Mouse (Mus musculus) kidney, postnatal 10 days (tissue): Measurements from ENCODE around the gene Hoxc9.

Experiments
- DNase-seq: peaks from one replicate; pipeline ENCODE4 v3.0.0; 2021; ENCODE audit warnings: mixed read lengths

Gene Hoxc9

DNA sequence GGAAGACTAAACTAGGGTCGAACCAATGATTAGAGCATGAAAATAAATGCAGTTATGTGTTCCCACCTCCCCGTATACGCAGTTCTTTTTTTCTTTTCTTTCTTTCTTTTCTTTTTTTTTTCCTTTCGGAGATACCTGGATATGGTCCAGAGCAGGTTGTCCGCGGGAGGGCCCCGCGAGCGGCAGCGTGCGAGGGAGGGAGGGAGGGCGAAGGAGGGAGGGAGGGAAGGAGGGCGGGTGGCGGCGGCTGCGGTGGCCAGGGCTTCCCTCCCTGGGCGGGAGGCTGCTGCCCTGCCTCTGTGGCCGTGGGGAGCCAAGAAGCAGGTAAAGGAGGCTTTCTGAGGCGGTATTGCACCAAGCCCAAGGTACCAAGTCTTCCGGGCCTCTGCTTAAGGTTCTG, at the start of gene Hoxc9:
TSS of gene Hoxc9 (plus strand) at position 269 of the 400 bp plus-strand sequence.
- DNase-seq: peak; percentile 59

DNA sequence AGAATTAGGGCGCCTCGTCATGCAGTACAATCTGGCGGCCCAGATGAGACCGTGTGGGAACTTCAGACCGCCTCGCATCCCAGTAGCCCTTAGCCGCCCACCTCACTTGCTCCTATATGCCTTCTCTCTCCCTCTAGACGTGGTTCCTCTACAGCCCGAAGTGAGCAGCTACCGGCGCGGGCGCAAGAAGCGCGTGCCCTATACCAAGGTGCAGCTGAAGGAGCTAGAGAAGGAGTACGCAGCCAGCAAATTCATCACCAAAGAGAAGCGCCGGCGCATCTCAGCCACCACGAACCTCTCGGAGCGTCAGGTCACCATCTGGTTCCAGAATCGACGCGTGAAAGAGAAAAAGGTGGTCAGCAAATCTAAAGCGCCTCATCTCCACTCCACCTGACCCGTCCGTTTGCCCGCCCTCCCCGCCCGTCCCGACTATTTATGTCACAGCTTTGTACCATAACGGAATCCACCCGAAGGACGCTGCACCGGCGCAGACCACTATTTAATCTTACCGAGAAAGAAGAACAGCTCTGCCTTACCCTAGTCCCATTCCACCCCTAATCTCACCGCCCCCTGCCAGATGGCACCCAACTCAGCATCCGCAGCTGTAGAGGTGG, 49.1 kb upstream of the Hoxc9 start:
- DNase-seq: peak; percentile 6

DNA sequence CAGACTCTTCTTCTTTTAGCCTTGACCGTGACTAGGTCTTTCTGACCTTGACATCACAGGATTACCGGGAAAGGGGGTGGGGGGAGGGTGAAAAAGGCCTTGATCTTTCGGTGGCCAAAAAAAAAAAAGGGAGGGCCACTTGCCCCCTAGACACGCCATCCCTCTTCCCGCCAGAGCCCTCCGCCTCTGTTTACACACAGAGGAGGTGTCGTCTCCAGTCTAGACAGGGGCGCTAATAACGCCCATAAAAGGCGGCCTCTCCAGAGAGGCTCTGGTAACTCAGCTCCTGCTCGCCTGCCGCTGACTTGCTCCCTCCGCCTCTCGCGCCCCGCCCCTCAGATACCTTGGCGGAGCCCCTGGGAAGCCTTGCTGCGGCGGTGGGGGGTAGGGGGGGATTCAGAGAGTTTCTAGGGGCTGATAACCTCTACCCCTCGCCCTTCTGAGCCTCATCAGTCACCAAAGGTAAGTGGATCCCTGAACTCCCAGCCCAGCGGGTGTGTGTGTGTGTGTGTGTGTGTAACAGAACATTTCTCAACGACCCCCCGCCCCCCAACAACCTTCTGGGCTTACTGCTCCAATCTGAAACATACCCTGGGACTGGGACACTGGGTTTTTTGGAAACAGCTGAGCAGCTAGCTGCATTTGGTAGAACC, 44.4 kb upstream of the Hoxc9 start:
- DNase-seq: no peak

DNA sequence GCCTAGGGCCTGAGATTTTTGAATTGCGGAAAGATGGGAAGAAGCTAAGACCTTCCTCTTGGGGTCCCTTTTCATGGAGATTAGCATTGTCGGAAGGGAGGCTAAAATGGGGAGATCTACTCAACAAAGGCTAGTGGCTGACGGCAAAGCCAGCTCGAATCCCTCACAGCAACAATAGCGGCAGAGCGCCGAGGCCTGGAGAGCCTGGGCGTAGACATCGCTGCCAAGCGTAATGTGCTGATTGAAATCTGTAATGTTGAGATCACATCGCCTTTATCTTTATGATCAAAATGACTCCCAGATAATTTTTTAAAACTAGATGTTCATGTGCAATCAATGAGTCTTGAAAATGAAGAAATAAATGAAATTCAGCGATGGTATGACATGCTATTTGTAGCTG, 41.8 kb upstream of the Hoxc9 start:
- DNase-seq: no peak

DNA sequence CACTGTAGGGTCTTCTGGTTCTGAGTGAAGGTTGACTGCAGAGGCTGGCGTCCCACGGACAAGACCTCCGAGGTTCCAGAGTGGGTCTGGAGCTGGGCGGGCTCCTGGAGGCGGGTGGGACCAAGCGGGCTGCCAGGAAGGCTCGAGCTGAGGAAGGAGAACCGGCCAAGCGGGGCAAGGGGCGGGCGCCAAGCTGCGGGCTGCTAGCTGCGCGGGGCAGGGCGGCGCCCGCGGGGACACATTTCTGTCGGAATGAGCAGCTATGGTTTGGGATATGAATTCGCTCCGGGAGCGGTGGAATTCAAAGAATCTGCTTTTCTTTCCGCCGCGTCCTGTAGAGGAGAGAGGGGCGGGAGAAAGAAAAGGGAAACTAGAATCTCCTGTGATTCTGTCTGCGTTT, 41.3 kb upstream of the Hoxc9 start:
- peak; percentile 48 for DNase-seq

DNA sequence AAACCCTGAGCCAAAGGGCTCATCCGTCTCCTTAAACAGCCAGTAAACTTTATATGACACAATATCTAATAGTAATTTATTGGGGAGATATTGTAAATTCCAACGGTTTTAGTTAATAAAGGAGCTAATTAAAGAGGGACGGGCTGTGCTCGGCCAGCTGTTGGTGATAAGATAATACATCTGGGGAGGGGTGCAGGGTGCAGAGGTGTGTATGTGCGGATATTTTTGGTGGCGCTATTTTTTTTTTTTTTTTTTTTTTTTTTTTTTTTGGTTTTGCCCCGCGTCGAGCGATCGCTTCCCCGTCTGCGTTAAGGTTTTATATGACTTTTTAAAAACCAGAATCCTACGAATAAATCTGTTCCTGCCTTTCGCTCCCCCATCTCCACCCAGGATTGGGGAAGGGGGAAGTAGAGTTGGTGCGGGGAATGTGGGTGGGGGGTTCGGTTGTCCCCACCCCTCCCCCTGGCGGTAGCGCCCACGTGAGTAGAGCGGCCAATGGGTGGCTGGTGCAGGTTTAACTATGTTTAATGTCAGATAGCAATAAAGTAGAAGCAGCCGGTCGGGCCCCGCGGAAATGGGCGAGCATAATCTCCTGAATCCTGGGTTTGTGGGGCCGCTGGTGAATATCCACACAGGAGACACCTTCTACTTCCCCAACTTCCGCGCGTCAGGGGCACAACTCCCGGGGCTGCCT, 39.8 kb upstream of the Hoxc9 start, which contains the start of gene Hoxc12:
TSS of gene Hoxc12 (plus strand) at position 479 of the 694 bp plus-strand sequence.
- DNase-seq: no peak

DNA sequence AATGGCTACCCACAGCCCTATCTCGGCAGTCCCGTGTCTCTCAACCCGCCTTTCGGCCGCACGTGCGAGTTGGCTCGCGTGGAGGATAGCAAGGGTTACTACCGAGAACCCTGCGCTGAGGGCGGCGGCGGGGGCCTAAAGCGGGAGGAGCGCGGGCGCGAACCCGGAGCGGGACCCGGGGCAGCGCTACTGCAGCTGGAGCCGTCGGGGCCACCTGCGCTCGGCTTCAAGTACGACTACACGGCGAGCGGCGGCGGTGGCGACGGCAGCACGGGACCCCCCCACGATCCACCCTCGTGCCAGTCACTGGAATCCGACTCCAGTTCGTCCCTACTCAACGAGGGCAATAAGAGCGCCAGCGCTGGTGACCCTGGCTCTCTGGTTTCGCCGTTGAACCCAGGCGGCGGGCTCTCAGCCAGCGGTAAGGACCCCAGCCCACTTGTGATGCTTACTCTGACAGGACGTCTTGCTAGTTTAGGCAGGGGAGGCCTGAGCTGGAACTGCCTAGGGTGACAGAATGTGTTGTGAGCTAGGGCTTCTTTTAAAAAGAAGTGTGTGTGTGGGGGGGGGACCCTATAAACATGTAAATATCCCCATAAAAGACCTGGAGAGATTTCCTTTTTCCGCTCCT, 39.1 kb upstream of the Hoxc9 start:
- no peak for DNase-seq

DNA sequence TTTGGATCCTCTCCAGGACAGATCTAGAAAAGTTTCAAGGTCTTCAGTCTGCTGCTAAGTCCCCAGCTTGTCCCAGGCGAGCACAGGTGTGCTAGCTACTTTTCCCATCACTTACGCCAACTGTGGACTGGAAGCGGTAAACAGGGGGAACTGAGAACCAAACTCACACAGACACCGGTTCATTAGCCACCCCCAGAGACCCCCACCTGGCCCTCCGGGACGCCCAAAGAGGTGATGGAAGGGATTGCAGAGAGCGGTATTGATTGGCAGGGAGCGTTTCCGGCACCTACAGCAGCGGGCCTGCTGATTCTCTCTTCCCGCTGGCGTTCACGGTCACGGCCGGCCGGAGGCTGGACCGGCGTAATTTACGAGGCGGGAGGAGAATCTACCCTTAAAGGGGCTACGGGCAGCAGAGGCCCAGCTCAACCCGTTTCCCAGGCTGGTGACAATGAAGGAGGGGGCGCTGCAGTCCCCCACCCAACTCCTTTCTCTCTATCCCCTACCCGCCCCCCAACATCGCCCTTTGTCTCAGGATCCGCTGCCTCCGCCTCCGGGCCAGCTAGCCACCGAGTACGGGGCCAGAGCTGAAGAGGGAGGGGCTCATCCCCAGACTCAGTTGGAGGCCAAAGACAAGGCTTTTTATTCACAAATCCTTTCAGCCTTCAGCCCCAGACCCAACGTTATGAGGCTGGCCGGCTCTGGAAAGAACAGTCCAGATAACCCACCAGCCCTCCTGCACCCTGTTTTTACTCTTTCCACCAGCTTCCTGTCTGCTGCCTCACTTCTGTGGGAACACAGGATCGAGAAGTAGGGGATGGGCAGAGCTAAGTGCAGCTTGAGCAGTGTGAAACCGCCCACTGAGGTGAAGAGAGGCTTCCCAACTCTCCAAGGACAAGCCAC, 36.7 kb upstream of the Hoxc9 start:
- no peak for DNase-seq

DNA sequence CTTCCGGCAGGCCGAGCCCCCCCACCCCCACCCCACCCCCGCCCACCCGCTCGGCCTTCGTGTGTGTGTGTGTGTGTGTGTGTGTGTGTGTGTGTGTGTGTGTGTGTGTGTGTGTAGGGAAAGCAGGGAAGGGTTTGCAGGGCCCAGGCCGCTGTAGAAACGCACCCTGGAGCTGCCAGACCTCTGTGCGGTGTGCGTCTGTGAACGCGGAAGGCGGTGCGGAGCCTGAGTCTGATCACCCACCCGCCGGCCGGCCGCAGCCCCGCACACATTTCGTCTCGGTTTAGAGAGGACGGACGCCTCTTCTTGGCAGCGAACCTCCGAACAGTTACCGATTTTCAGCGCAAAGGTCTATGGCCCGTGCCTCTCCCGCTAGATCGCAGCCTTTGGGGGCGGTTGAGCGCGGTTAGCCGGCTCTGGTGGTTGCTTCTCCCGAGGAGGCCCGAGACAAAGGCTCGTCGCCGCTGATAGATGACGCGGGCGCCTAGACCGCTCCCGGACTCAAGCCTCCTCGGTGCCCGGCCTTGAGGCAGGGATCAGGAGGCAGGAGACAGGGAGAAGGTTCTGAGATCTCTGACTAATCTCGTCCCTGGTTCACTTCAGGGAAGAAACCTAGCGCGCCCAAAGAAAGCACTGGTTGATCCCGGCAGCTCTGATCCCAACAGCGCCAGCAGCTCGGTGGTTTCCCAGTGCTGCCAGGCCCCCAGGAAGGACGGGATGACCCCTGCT, 33.3 kb upstream of the Hoxc9 start:
- DNase-seq: peak; percentile 57

DNA sequence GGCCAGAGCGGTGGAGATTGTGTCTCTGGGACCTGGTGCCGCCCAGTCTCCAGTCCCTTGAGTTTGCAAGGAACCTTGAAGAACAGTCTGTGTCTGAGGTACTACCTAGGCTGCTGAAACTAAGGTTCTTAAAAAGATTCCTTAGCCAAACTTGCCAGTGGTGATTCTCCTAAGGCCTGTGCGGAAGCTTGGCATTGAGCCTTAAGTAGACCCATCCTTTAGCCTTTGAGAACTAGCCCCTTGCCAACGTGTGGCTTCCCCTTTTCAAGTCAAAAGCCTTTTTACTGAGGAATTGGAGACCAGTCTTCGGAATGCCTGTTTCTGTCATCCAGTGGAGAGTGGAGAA, 32.8 kb upstream of the Hoxc9 start:
- DNase-seq: no peak

DNA sequence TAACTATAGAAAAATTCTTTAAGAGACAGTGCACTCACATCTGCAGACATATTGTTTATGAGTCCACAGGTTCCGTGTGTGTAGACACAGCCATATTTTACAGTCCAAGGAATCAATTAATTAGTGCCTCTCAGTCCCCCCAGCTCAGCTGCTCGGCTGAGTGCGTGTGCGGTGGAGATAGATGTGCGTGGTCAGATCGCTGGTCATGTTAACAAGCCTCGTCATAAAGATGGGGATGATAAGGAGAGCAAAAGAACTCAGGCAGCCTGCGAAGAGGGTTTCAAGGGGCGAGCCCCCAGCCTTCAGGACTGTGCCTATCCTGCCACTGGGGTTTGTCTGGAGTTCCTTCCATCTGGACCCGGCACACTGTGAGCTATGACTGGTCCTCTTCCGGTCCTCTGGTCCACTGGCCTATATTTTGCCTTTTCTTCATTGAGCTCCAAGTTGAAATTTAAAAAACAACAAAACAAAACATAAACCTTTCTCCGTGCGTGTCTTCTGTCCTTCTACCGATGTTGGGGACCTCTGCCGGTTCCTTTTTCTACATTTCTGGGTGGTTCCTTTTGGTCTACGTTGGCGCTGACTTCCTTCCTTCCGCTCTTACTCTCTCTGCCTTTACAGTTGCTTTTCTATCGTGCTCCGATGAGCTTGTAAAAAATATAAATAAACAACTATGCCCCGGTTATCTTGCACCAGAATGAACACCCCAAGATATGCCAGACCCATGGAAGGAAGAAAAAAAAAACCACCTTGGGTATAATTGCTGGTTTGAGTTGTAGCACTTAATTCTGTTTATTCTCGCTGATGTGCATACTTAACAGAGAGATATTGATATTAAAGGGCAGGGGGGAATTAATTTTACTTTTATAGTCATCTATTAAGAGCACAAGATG, 30.8 kb upstream of the Hoxc9 start:
- no peak for DNase-seq

DNA sequence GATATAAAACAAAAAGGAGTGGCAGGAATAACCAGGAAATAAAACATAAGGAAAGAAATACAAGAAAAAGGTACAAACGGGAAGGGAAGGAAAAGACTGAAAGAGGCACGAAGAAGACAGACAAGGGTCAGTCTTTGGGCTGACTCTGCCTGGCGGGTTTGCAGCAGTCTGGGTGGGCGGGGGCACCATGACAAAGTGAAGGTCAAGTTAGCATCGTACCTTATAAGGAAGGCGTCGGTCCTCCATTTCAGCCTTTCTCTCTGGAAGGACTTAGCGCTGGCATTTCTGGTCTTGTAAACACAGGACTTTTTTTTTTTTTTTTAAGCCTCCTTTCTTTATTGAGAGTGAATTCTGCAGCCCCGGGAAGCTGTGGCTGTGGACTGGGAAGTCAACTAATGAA, 29.0 kb upstream of the Hoxc9 start:
- DNase-seq: no peak

DNA sequence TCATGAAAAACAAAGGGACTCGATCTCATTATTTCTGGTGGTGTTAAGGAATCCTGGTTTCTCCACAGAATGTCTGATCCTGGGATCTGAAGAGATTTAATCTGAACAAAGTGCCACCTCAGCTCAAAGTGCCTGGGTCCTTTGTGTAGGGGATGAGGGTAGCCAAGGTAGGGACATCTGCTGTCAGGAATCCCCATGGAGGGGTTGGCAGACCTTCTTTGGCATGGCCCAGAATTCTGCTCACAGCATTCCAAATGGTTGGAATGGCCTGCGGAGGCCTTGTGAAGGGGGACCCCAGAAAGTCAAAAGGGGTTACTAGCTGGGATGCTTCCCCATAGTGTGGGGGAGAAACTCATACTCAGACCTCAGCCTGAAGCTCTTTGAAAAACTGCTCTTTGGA, 27.4 kb upstream of the Hoxc9 start:
- DNase-seq: no peak

DNA sequence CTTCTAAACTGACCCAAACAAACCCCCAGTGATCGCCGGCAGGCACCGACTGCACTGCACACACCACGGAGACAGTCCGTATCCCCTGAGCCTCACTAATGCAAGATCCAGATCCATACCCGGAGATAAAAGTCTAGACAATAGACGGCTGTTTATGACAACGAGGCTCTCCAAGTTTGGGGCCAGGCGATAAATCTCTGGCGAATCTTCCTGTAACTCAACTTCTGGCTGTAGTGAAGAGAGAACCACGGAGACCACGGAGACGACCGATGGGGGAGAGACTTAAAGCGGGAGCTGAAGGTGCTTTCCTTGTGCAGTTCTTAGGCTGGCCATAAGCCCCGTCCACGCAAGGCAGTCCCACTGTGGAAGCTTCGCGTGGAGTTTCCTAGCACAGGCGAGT, 26.5 kb upstream of the Hoxc9 start:
- no peak for DNase-seq

DNA sequence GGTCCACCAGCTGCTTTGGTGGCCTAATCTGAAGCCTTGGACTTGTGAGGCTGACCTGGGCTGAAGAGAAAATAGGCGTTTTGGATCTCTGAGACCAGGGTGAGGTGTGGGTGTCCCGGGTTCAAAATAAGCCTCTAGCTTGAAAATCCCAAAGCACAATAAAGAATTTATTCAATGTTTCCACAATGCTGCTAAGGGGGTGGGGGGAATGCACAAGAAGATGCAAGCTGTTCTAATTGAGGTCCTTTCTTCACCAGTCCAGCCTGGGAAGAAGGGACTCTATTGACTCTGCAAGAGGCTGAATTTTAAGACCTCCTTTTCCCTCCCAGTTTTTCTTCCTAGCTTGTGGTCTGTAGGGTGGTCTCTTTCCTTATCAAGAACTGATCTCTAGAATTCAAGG, 25.4 kb upstream of the Hoxc9 start:
- no peak for DNase-seq

DNA sequence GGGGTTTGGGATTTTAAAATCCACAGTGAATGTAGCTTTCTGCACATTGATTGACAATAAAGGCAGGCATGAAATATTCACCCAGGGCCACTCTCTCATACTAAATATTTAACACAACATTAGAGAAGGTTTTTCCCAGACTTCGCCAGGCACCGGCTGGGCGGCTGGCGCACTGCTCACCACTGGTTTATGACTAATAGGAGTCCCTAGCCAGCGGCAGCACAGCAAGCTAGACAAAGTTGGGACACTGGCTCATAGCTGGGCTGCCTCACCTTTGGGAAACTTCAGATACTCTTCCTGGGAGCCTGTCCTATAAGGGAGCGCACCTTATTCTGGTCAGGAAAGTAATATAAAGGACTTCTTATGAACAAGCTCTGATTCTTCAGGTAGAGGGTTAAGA, 22.7 kb upstream of the Hoxc9 start:
- peak; percentile 19 for DNase-seq

DNA sequence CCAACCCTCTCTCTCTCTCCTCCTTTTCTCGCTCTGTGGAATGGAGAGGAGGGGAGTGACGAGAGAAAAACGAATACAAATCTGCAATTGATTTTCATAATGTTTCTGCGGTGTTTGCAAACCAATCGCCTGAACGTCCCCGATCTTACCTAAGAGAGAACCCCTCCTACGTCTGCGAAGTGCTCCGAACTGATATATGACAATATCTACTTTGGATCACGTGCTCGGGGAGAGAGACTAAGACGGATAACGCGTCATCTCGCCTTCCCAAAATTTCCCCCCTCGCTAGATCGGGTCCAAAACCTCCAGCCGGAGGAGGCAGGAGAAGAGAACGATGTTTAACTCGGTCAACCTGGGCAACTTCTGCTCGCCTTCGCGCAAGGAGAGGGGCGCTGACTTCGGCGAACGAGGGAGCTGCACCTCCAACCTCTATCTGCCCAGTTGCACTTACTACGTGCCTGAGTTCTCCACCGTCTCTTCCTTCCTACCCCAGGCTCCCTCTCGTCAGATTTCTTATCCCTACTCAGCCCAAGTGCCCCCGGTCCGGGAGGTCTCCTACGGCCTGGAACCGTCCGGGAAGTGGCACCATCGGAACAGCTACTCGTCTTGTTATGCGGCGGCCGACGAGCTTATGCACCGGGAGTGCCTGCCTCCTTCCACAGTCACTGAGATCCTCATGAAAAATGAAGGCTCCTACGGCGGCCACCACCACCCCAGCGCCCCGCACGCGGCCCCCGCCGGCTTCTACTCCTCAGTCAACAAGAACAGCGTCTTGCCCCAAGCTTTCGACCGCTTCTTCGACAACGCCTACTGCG, 21.8 kb upstream of the Hoxc9 start, which contains the start of gene Hoxc11:
TSS of gene Hoxc11 (plus strand) at position 236 of the 815 bp plus-strand sequence.
- peak; percentile 64 for DNase-seq

DNA sequence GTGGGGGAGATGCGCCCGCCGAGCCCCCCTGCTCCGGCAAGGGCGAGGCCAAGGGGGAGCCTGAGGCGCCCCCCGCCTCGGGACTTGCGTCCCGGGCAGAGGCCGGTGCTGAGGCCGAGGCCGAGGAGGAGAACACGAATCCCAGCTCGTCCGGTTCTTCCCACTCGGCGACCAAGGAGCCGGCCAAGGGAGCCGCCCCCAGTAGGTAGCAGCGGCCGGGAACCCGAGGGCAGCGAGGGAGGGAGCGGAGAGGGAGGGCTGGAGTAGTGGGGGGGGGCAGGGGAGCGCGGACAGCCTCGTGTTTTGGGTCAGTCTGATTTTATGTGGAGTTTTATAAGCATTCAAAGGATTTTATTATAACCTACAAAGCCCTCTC, 21.2 kb upstream of the Hoxc9 start:
- DNase-seq: no peak

DNA sequence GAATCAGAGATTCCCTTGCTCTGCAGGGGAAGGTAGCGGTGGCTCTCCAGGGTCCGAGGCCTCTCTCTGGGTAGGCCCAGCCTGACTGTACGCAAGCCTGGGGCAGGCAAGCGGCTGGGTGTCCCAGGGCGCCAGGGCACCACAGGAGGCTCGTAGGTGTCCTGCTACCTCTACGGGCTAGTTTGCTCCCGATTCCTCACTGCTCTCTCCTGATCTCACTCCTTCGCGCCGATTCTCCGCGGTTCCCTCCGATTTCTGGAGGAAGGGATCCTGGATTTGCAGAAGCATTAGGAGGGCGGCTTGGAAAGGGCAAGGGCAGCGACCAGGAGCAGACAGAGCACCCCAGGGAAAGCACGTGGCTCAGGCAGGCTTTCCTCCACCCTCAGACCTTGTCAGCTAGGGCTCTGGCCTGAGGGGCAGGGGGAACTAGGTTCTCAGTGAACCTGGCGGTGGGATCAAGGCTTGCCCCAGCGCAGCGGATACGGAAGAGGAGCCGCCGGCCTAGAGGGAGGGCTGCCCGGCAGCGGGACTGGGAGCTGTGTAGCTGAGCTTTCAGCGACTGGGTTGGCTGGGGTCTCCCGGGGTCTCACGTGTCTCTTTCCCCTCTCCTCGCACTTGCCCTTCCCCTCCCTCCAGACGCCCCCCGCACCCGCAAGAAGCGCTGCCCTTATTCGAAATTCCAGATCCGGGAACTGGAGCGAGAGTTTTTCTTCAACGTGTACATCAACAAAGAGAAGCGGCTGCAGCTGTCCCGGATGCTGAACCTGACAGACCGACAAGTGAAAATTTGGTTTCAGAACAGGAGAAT, 20.2 kb upstream of the Hoxc9 start:
- DNase-seq: peak; percentile 60
